Mouse (Mus musculus): ENCODE measurements at regions not wholly inside any gene's neighbourhood (a gene's known extent, or its start where the extent isn't known, plus 50 kb on each side); places are given as distances from the start of the nearest gene placed in this dataset.

GRCm38 (mm10) chr2:148175251-148175927, 128.6 kb upstream of the Foxa2 start:
- no peak for DNase-seq

GRCm38 (mm10) chr2:148180245-148180644, 133.5 kb upstream of the Foxa2 start:
- DNase-seq: no peak

- DNase-seq: no peak
These were observed 134.7 kb upstream of the Foxa2 start for GRCm38 (mm10) chr2:148181518-148181917.

- no peak for DNase-seq
These were observed 135.8 kb upstream of the Foxa2 start for GRCm38 (mm10) chr2:148182492-148183052.

GRCm38 (mm10) chr2:148184801-148185212, 138.0 kb upstream of the Foxa2 start:
- no peak for DNase-seq

- DNase-seq: no peak
These were observed 139.7 kb upstream of the Foxa2 start for GRCm38 (mm10) chr2:148186363-148186991.

- DNase-seq: no peak
These were observed 142.1 kb upstream of the Foxa2 start for GRCm38 (mm10) chr2:148188865-148189264.

- DNase-seq: no peak
These were observed 142.5 kb upstream of the Foxa2 start for GRCm38 (mm10) chr2:148189287-148189686.

- DNase-seq: no peak
These were observed 146.2 kb upstream of the Foxa2 start for GRCm38 (mm10) chr2:148192946-148193345.

GRCm38 (mm10) chr2:148197375-148198015, 150.7 kb upstream of the Foxa2 start:
- no peak for DNase-seq

- no peak for DNase-seq
These were observed 159.9 kb upstream of the Foxa2 start for GRCm38 (mm10) chr2:148206633-148207032.

GRCm38 (mm10) chr2:148210813-148211212, 164.0 kb upstream of the Foxa2 start:
- no peak for DNase-seq

GRCm38 (mm10) chr2:148217136-148217535, 170.4 kb upstream of the Foxa2 start:
- no peak for DNase-seq

- no peak for DNase-seq
These were observed 161.3 kb upstream of the Sstr4 start for GRCm38 (mm10) chr2:148233691-148234300.

- DNase-seq: no peak
These were observed 158.0 kb upstream of the Sstr4 start for GRCm38 (mm10) chr2:148237121-148237520.

- no peak for DNase-seq
These were observed 156.1 kb upstream of the Sstr4 start for GRCm38 (mm10) chr2:148239046-148239445.

GRCm38 (mm10) chr2:148242242-148242641, 152.9 kb upstream of the Sstr4 start:
- no peak for DNase-seq

- DNase-seq: no peak
These were observed 149.6 kb upstream of the Sstr4 start for GRCm38 (mm10) chr2:148245575-148245974.

- no peak for DNase-seq
These were observed 144.2 kb upstream of the Sstr4 start for GRCm38 (mm10) chr2:148250902-148251301.

GRCm38 (mm10) chr2:148255662-148256061, 139.5 kb upstream of the Sstr4 start:
- DNase-seq: no peak

- DNase-seq: no peak
These were observed 130.9 kb upstream of the Sstr4 start for GRCm38 (mm10) chr2:148264111-148264730.

GRCm38 (mm10) chr2:148279200-148279599, 115.9 kb upstream of the Sstr4 start:
- DNase-seq: peak; percentile 6

- DNase-seq: no peak
These were observed 104.8 kb upstream of the Sstr4 start for GRCm38 (mm10) chr2:148290326-148290725.
